Mouse (Mus musculus): ENCODE measurements at regions not wholly inside any gene's neighbourhood (a gene's known extent, or its start where the extent isn't known, plus 50 kb on each side); places are given as distances from the start of the nearest gene placed in this dataset.

DNA sequence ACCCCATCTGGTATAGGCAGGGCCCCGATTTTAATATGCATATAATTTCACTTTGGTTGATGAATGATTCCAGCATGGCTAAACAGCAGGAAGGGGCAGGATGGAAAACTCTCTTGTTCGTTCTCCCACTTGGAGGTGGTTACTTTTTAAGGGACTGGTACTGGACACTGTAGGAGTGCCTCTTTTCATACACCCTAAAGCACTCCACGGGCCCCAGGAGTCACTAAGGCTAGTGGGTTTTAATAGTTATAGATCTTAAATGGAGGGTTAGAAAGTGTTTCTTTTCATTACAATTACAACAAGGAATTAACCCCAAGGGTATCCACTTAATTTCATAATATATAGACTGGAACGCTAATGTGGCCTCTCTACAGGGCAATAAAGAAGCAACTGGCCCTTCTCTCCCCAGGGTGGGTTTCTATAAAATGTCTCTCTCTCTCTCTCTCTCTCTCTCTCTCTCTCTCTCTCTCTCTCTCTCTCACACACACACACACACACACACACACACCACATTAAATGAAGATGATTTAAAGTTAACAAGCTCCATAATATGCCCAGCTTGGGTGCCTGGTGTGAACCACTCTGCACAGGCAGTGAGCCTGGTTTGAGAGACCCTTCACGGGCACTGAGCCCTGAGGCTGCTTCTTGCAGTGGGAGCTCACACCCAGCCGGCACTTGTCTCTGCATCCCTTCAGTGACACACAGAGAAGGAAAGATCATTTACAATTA lies 261.7 kb downstream of the Adgrl2 start:
- Histone ChIP-seq H3K27me3 (ENCODE audit: control insufficient read depth, insufficient read depth, low read length) (no peaks in the 10 kb centered on the region), H3K9me3 (replicated peaks; ENCODE audit: control insufficient read depth, low read length) (no peaks in the 10 kb centered on the region; the same call in 1 of the 2 replicates), H3K27ac (ENCODE audit: low read length) (no peak overlapping the region), H3K36me3 (ENCODE audit: control insufficient read depth, insufficient read depth, low read length) (no peaks in the 10 kb centered on the region), H3K4me2 (ENCODE audit: low read depth, low read length) (no peak overlapping the region), H3K9ac (ENCODE audit: low read length) (no peak overlapping the region), H3K4me3 (replicated peaks; ENCODE audit: low read length) (no peak overlapping the region), H3K4me1 (ENCODE audit: control insufficient read depth, insufficient read depth, low read length) (peaks cover 6% of the 10 kb centered on the region; the same call in 1 of the 2 replicates)
- WGBS: 79% methylated on average over 6 of the region's 6 CpGs
- ATAC-seq (ENCODE audit: insufficient read depth, low FRiP score): no peak

DNA sequence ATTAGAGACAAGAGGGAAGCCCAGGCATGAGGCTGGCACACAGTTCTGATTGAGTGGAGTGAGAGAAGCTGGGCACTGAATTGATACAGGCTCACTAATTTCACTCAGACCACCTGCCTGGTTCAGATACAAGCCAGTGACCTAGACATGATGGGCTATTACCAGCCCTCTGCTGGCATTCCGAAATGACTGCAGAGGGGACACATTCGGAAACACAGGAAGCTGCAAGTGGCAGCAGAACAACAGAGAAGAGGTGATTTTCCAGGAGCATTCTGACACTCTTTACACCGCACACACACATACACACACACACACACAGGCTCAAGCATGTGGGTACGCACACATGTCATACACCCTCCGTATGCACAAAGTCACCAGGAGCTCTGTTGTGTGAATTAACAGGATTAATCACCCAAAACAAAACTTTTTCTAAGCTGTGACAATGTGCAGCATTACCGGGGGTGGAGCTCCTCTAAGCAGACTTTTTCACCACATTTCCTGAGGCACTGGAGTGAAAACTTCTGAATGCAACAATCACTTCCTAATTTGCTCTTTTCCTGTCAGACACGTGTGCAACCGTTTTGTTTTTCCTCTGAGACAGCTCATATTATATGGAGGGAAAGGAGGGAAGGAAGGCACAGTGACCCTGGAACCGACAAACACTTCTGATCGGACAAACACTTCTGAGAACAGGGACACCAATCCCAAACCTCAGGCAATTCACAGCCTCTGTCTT lies 263.6 kb downstream of the Adgrl2 start:
- H3K9me3 ChIP-seq (replicated peaks; ENCODE audit: control insufficient read depth, low read length): no peaks in the 10 kb centered on the region; the same call in 1 of the 2 replicates
- WGBS: 53% methylated on average over 10 of the region's 10 CpGs

DNA sequence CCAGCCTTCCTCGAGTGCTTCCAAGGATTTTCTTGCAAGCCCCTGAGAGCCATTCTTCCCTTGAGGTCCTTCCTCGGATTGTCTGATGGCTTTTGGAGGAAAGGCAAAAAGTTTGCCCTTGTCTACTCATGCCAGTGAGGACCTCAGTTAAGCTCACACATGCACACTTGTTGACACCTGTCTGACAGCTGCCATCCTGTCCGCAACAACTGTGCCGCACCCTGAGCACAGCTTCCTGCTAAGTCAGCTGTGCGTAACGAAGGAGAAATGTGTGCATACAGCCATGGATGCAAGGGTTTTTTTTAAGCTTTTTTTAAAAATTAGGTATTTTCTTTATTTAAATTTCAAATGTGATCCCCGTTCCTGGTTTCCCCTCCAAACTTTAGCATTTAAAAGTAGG lies 293.8 kb downstream of the Adgrl2 start:
- ATAC-seq (ENCODE audit: insufficient read depth, low FRiP score): no peak
- Histone ChIP-seq H3K27ac (ENCODE audit: low read length) (no peak overlapping the region), H3K36me3 (ENCODE audit: control insufficient read depth, insufficient read depth, low read length) (no peaks in the 10 kb centered on the region), H3K4me3 (replicated peaks; ENCODE audit: low read length) (no peak overlapping the region), H3K9ac (ENCODE audit: low read length) (no peak overlapping the region), H3K27me3 (ENCODE audit: control insufficient read depth, insufficient read depth, low read length) (no peaks in the 10 kb centered on the region), H3K9me3 (replicated peaks; ENCODE audit: control insufficient read depth, low read length) (no peaks in the 10 kb centered on the region), H3K4me1 (ENCODE audit: control insufficient read depth, insufficient read depth, low read length) (no peaks in the 10 kb centered on the region), H3K4me2 (ENCODE audit: low read depth, low read length) (no peak overlapping the region)
- 83% methylated on average over 7 of the region's 7 CpGs for WGBS

More for the DNA sequence above, 263.6 kb downstream of the Adgrl2 start:
- ATAC-seq (ENCODE audit: insufficient read depth, low FRiP score): no peak
- Histone ChIP-seq H3K4me2 (ENCODE audit: low read depth, low read length) (no peak overlapping the region), H3K36me3 (ENCODE audit: control insufficient read depth, insufficient read depth, low read length) (no peaks in the 10 kb centered on the region), H3K4me3 (replicated peaks; ENCODE audit: low read length) (no peak overlapping the region), H3K4me1 (ENCODE audit: control insufficient read depth, insufficient read depth, low read length) (no peaks in the 10 kb centered on the region), H3K9ac (ENCODE audit: low read length) (no peak overlapping the region), H3K27me3 (ENCODE audit: control insufficient read depth, insufficient read depth, low read length) (no peaks in the 10 kb centered on the region), H3K27ac (ENCODE audit: low read length) (no peak overlapping the region)

DNA sequence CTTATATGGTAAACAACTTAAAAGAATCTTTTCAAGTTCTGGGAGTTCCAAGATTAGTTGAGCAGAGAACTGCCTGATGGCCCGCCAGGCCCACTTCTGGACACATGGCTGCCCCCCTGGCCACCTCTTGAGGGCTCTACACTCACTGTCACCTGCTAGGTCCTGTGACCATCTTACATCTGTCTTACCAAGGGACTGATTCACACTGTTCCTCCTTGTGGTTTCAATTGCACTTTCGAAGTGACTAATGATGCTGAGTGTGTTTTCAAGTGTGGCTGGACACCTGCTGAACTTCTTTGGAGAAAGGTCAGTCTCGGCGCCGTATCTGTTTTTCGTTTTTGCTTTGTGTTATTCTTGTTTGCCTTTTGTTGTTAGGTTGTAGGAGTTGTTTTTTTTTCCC lies 294.9 kb downstream of the Adgrl2 start:
- no peak for ATAC-seq (ENCODE audit: insufficient read depth, low FRiP score)
- no peak overlapping the region for H3K4me2 ChIP-seq (ENCODE audit: low read depth, low read length)
- no peaks in the 10 kb centered on the region for H3K27me3 ChIP-seq (ENCODE audit: control insufficient read depth, insufficient read depth, low read length)
- H3K36me3 ChIP-seq (ENCODE audit: control insufficient read depth, insufficient read depth, low read length): no peaks in the 10 kb centered on the region
- no peaks in the 10 kb centered on the region for H3K9me3 ChIP-seq (replicated peaks; ENCODE audit: control insufficient read depth, low read length)
- H3K9ac ChIP-seq (ENCODE audit: low read length): no peak overlapping the region
- no peaks in the 10 kb centered on the region for H3K4me1 ChIP-seq (ENCODE audit: control insufficient read depth, insufficient read depth, low read length)
- no peak overlapping the region for H3K4me3 ChIP-seq (replicated peaks; ENCODE audit: low read length)
- H3K27ac ChIP-seq (ENCODE audit: low read length): no peak overlapping the region
- WGBS: 87% methylated on average over 6 of the region's 6 CpGs

DNA sequence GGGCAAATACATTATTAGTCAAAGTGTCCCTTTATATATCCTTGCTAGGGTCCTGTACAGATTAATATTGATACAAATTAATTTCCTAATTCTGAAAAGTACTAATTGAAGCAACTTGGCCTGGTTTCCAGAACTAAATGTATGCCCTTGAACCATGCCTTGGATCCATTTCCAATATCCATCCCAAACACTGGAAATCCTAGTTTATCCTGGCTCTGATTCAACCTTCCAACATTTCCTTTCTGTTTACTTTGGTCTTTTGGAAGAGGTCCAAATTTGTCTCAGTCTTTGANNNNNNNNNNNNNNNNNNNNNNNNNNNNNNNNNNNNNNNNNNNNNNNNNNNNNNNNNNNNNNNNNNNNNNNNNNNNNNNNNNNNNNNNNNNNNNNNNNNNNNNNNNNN lies 307.2 kb downstream of the Adgrl2 start:
- Histone ChIP-seq H3K9ac (ENCODE audit: low read length) (no peak overlapping the region), H3K27me3 (ENCODE audit: control insufficient read depth, insufficient read depth, low read length) (no peaks in the 10 kb centered on the region), H3K4me1 (ENCODE audit: control insufficient read depth, insufficient read depth, low read length) (peaks cover 2% of the 10 kb centered on the region; the same call in 1 of the 2 replicates), H3K4me2 (ENCODE audit: low read depth, low read length) (no peak overlapping the region), H3K27ac (ENCODE audit: low read length) (no peak overlapping the region), H3K36me3 (ENCODE audit: control insufficient read depth, insufficient read depth, low read length) (no peaks in the 10 kb centered on the region), H3K4me3 (replicated peaks; ENCODE audit: low read length) (no peak overlapping the region), H3K9me3 (replicated peaks; ENCODE audit: control insufficient read depth, low read length) (no peaks in the 10 kb centered on the region)
- ATAC-seq (ENCODE audit: insufficient read depth, low FRiP score): no peak

DNA sequence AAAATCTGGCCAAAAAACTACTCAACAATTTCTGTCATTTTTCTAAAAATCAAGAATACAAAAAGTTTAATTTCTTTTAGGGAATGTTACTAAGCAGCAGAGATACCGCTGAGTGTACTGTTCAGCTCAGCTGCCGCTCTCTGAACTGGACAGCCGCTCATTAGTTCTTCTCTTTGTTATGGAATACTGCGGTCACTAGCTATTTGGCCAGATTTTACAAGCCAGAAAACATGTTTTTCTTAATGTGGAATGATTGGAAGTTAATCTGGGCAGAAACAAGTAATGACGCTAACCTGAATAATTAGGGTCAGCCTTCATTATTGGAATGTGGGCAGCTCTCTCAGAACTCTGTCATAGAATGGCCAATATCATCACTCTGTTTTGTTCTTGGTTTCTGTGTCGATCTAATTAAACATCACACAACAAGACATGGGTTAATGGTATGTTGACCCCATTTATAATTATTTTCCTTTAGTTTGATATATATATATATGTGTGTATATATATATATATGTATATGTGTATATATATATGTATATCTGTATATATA lies 307.8 kb downstream of the Adgrl2 start:
- Histone ChIP-seq H3K9me3 (replicated peaks; ENCODE audit: control insufficient read depth, low read length) (no peaks in the 10 kb centered on the region), H3K4me2 (ENCODE audit: low read depth, low read length) (no peak overlapping the region), H3K27ac (ENCODE audit: low read length) (no peak overlapping the region), H3K4me3 (replicated peaks; ENCODE audit: low read length) (no peak overlapping the region), H3K27me3 (ENCODE audit: control insufficient read depth, insufficient read depth, low read length) (no peaks in the 10 kb centered on the region), H3K36me3 (ENCODE audit: control insufficient read depth, insufficient read depth, low read length) (no peaks in the 10 kb centered on the region), H3K9ac (ENCODE audit: low read length) (no peak overlapping the region), H3K4me1 (ENCODE audit: control insufficient read depth, insufficient read depth, low read length) (peaks cover 2% of the 10 kb centered on the region; the same call in 1 of the 2 replicates)
- WGBS: 76% methylated on average over 6 of the region's 6 CpGs
- no peak for ATAC-seq (ENCODE audit: insufficient read depth, low FRiP score)

DNA sequence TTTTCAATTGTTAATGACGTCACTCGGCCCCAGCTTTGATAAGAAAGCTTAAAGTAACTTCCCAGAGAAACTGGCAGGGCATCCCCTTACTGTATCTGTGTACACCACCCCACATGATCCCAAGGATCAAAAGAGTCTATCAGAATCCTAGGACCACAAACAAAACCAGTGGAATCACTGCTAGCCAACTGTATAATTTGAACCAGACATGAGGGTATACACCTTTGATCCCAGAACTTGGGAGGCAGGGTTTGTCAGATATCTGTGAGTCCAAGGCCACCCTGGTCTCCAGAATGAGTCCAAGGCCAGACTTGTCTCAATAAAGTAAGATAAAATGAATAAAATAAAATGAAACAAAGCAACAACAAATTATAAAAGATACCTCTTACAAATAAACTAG lies 309.2 kb downstream of the Adgrl2 start:
- Histone ChIP-seq H3K9me3 (replicated peaks; ENCODE audit: control insufficient read depth, low read length) (no peaks in the 10 kb centered on the region), H3K4me1 (ENCODE audit: control insufficient read depth, insufficient read depth, low read length) (peaks cover 2% of the 10 kb centered on the region; the same call in 1 of the 2 replicates), H3K36me3 (ENCODE audit: control insufficient read depth, insufficient read depth, low read length) (no peaks in the 10 kb centered on the region), H3K27ac (ENCODE audit: low read length) (no peak overlapping the region), H3K4me3 (replicated peaks; ENCODE audit: low read length) (no peak overlapping the region), H3K4me2 (ENCODE audit: low read depth, low read length) (no peak overlapping the region), H3K9ac (ENCODE audit: low read length) (no peak overlapping the region), H3K27me3 (ENCODE audit: control insufficient read depth, insufficient read depth, low read length) (no peaks in the 10 kb centered on the region)
- ATAC-seq (ENCODE audit: insufficient read depth, low FRiP score): no peak
- 59% methylated on average over 2 of the region's 2 CpGs for WGBS

DNA sequence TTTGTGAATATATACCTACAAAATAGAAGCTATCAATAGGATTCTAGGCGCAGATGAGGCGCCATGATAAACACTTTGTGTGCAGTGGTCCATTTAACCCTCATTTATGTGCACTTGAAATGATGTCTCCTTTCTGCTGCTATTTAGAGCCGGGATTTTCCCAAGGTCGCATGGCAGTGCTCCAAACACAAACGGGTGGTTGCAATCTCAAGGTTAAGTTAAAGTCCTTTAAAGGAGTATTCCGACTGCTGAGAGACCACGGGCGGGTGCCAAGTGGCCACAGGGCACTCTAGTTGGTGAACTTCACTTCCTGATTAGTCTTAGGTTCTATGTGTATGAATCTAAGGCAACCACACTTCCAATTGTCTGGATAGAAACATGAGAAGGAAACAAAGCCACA lies 309.6 kb downstream of the Adgrl2 start:
- H3K9me3 ChIP-seq (replicated peaks; ENCODE audit: control insufficient read depth, low read length): no peaks in the 10 kb centered on the region
- no peak overlapping the region for H3K9ac ChIP-seq (ENCODE audit: low read length)
- 65% methylated on average over 8 of the region's 8 CpGs for WGBS
- H3K27ac ChIP-seq (ENCODE audit: low read length): no peak overlapping the region
- no peak overlapping the region for H3K4me2 ChIP-seq (ENCODE audit: low read depth, low read length)
- no peaks in the 10 kb centered on the region for H3K27me3 ChIP-seq (ENCODE audit: control insufficient read depth, insufficient read depth, low read length)
- ATAC-seq (ENCODE audit: insufficient read depth, low FRiP score): no peak
- H3K36me3 ChIP-seq (ENCODE audit: control insufficient read depth, insufficient read depth, low read length): no peaks in the 10 kb centered on the region
- no peak overlapping the region for H3K4me3 ChIP-seq (replicated peaks; ENCODE audit: low read length)
- H3K4me1 ChIP-seq (ENCODE audit: control insufficient read depth, insufficient read depth, low read length): peaks cover 2% of the 10 kb centered on the region; the same call in 1 of the 2 replicates

DNA sequence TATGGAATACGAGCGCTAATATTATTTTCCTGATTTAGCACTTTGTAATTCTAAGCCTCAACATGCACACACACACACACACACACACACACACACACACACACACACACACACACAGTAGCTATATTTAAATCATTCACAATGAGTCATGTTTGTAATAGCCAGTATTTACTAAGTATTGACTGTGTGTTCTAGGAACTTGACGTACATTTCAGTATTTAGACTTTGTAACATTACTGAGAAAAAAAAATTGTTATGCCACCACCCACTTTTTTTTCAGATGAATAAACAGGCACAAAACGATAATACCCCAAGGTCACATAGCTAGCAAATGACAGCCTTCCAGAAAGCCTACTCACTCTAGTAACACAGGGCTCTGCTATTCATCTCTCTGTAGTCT lies 310.3 kb downstream of the Adgrl2 start:
- H3K4me2 ChIP-seq (ENCODE audit: low read depth, low read length): no peak overlapping the region
- no peak overlapping the region for H3K9ac ChIP-seq (ENCODE audit: low read length)
- no peak overlapping the region for H3K27ac ChIP-seq (ENCODE audit: low read length)
- ATAC-seq (ENCODE audit: insufficient read depth, low FRiP score): no peak
- no peaks in the 10 kb centered on the region for H3K9me3 ChIP-seq (replicated peaks; ENCODE audit: control insufficient read depth, low read length)
- 81% methylated on average over 4 of the region's 4 CpGs for WGBS
- no peak overlapping the region for H3K4me3 ChIP-seq (replicated peaks; ENCODE audit: low read length)
- peaks cover 2% of the 10 kb centered on the region; the same call in 1 of the 2 replicates for H3K4me1 ChIP-seq (ENCODE audit: control insufficient read depth, insufficient read depth, low read length)
- H3K27me3 ChIP-seq (ENCODE audit: control insufficient read depth, insufficient read depth, low read length): no peaks in the 10 kb centered on the region
- no peaks in the 10 kb centered on the region for H3K36me3 ChIP-seq (ENCODE audit: control insufficient read depth, insufficient read depth, low read length)
